Mouse (Mus musculus) stomach, postnatal 0 days (tissue): ENCODE measurements around the gene Slc22a2.

Source experiments
- CTCF ChIP-seq: IDR thresholded peaks from 2 replicates; pipeline ENCODE4 v1.5.1; 2016; ENCODE audit warnings: antibody characterized with exemption, low read depth, mild to moderate bottlenecking, moderate library complexity
- EP300 ChIP-seq: optimal IDR thresholded peaks from 2 replicates; pipeline ENCODE3; 2016; ENCODE audit warnings: antibody characterized with exemption

- no peak for TF ChIP-seq CTCF
- no peak for TF ChIP-seq EP300
Observed at GRCm38 (mm10) chr17:12669363-12669679, 85.4 kb downstream of the Slc22a2 start.
